Mouse (Mus musculus) thymus, adult 2 months (tissue): ENCODE measurements around the gene Helq. TPM values are rescaled to one million over a fixed set of nuclear protein-coding genes. Genes with fewer than 3 reads are reported as not detected.

Experiments used
- DNase-seq: peaks from one replicate; pipeline ENCODE4 v3.0.0; 2021
- H3K27ac ChIP-seq: fragments of 200-500 bp; 2 replicates; pipeline ENCODE4 v1.5.1; 2012; ENCODE audit warnings: low read length, control low read depth; ENCODE audit not compliant: control insufficient read depth, insufficient read depth
- H3K27me3 ChIP-seq: fragments of 200-500 bp; 2 replicates; pipeline ENCODE4 v1.6.1; 2012; ENCODE audit warnings: mild to moderate bottlenecking, low read length, moderate library complexity, mixed read lengths; ENCODE audit not compliant: control insufficient read depth, insufficient read depth
- H3K36me3 ChIP-seq: fragments of 200-500 bp; 2 replicates; pipeline ENCODE4 v1.6.1; 2012; ENCODE audit warnings: mild to moderate bottlenecking, low read length, moderate library complexity; ENCODE audit not compliant: control insufficient read depth, insufficient read depth
- H3K4me1 ChIP-seq: fragments of 200-500 bp; replicated peaks from 2 replicates; pipeline ENCODE4 v1.6.1; 2012; ENCODE audit warnings: low read length; ENCODE audit not compliant: control insufficient read depth, insufficient read depth
- H3K4me3 ChIP-seq: fragments of 200-500 bp; 2 replicates; pipeline ENCODE4 v1.5.1; 2012; ENCODE audit warnings: mild to moderate bottlenecking, low read length, control low read depth, moderate library complexity; ENCODE audit not compliant: control insufficient read depth, insufficient read depth
- CTCF ChIP-seq: fragments of 200-500 bp; IDR thresholded peaks from 2 replicates; pipeline ENCODE4 v1.5.1; 2012; ENCODE audit warnings: mild to moderate bottlenecking, control low read depth, low read length, moderate library complexity, borderline replicate concordance; ENCODE audit not compliant: control insufficient read depth, poor library complexity, insufficient read depth; ENCODE audit errors: extremely low read depth
- POLR2A ChIP-seq: fragments of 200-500 bp; IDR thresholded peaks from 2 replicates; pipeline ENCODE4 v1.6.1; 2012; ENCODE audit warnings: mild to moderate bottlenecking, low read length, control low read depth, moderate library complexity; ENCODE audit not compliant: control insufficient read depth, poor library complexity, insufficient read depth; ENCODE audit errors: extremely low read depth
- WGBS: fragments of 180-500 bp; shearing (Covaris S2); methylation state at CpG from one replicate; pipeline ENCODE4 v1.1.7; 2018; 5-methylcytosine and 5-hydroxymethylcytosine counted together
- polyA plus RNA-seq: library from polyadenylated mRNA; depleted of rRNA; stranded (reverse); fragments of >200 nt; gene quantifications from 2 replicates; pipeline ENCODE4 v1.2.3, GENCODE M21; 2012

The Helq gene
- polyA plus RNA-seq, 1 experiment = 15.6 TPM

GRCm38 (mm10) chr5:100761736-100762135, 36.7 kb downstream of the Helq start:
- no peak overlapping the region for H3K27ac ChIP-seq
- DNase-seq = no peak
- TF ChIP-seq CTCF = no peak
- no peak for TF ChIP-seq POLR2A
- H3K27me3 ChIP-seq = no peaks in the 10 kb centered on the region
- H3K36me3 ChIP-seq = peaks cover 23% of the 10 kb centered on the region
- 95% methylated on average over 7 of the region's 7 CpGs for WGBS
- H3K4me3 ChIP-seq = no peak overlapping the region
- no peaks in the 10 kb centered on the region for H3K4me1 ChIP-seq

GRCm38 (mm10) chr5:100760049-100760663, 38.2 kb downstream of the Helq start:
- WGBS = 96% methylated on average over 10 of the region's 10 CpGs
- TF ChIP-seq POLR2A (no peak), CTCF (no peak)

GRCm38 (mm10) chr5:100758121-100758520, 40.3 kb downstream of the Helq start:
- Histone ChIP-seq H3K27ac (no peak overlapping the region), H3K4me3 (no peak overlapping the region), H3K4me1 (peaks cover 10% of the 10 kb centered on the region), H3K27me3 (no peaks in the 10 kb centered on the region), H3K36me3 (peaks cover 11% of the 10 kb centered on the region; the same call in 1 of the 2 replicates)
- no peak for DNase-seq
- WGBS = 98% methylated on average over 5 of the region's 5 CpGs
- TF ChIP-seq POLR2A = no peak
- TF ChIP-seq CTCF = no peak

More at GRCm38 (mm10) chr5:100760049-100760663, 38.2 kb downstream of the Helq start:
- H3K4me1 ChIP-seq = no peaks in the 10 kb centered on the region
- no peak overlapping the region for H3K27ac ChIP-seq
- H3K27me3 ChIP-seq = no peaks in the 10 kb centered on the region
- no peak for DNase-seq
- no peak overlapping the region for H3K4me3 ChIP-seq
- peaks cover 23% of the 10 kb centered on the region for H3K36me3 ChIP-seq

- Histone ChIP-seq H3K36me3 (no peaks in the 10 kb centered on the region), H3K27ac (no peak overlapping the region), H3K4me3 (no peak overlapping the region), H3K4me1 (peaks cover 34% of the 10 kb centered on the region), H3K27me3 (no peaks in the 10 kb centered on the region)
- TF ChIP-seq POLR2A (no peak), CTCF (no peak)
- WGBS = 45% methylated on average over 7 of the region's 7 CpGs
- no peak for DNase-seq
These were observed 45.0 kb downstream of the Helq start for GRCm38 (mm10) chr5:100753407-100753806.

GRCm38 (mm10) chr5:100751655-100752054, 46.7 kb downstream of the Helq start:
- 14% methylated on average over 4 of the region's 4 CpGs for WGBS
- Histone ChIP-seq H3K27me3 (no peaks in the 10 kb centered on the region), H3K4me1 (peaks cover 34% of the 10 kb centered on the region), H3K36me3 (no peaks in the 10 kb centered on the region), H3K27ac (peak overlapping the region; percentile 82), H3K4me3 (no peak overlapping the region)
- DNase-seq = peak; percentile 34
- no peak for TF ChIP-seq POLR2A
- no peak for TF ChIP-seq CTCF

GRCm38 (mm10) chr5:100750617-100751255, 47.7 kb downstream of the Helq start:
- H3K27ac ChIP-seq = peak overlapping the region; percentile 82
- no peaks in the 10 kb centered on the region for H3K36me3 ChIP-seq
- DNase-seq = peak; percentile 34
- H3K4me1 ChIP-seq = peaks cover 34% of the 10 kb centered on the region
- H3K27me3 ChIP-seq = no peaks in the 10 kb centered on the region
- TF ChIP-seq POLR2A (no peak), CTCF (no peak)
- H3K4me3 ChIP-seq = no peak overlapping the region
- WGBS = 18% methylated on average over 10 of the region's 10 CpGs

GRCm38 (mm10) chr5:100738802-100739201, 59.6 kb downstream of the Helq start:
- Histone ChIP-seq H3K4me3 (no peak overlapping the region), H3K4me1 (peaks cover 6% of the 10 kb centered on the region), H3K36me3 (no peaks in the 10 kb centered on the region), H3K27ac (no peak overlapping the region), H3K27me3 (no peaks in the 10 kb centered on the region)
- TF ChIP-seq POLR2A (no peak), CTCF (no peak)
- 95% methylated on average over 8 of the region's 8 CpGs for WGBS
- no peak for DNase-seq
